Mouse (Mus musculus) CH12.LX (cell line): Measurements from ENCODE around the gene G430095P16Rik.

Experiments used
- CTCF ChIP-seq, 2 experiments: IDR thresholded peaks in 1 of 2; conservative IDR thresholded peaks in 1 of 2; 2 replicates each; pipeline ENCODE4 v1.5.1; 2011 to 2012; ENCODE audit warnings: low read depth in 2 of 2, low read length in 2 of 2, improper control_type of control experiment in 1 of 2, inconsistent platforms in 1 of 2, mild to moderate bottlenecking in 1 of 2, moderate library complexity in 1 of 2
- EP300 ChIP-seq: IDR thresholded peaks from 2 replicates; pipeline ENCODE4 v1.6.1; 2011; ENCODE audit warnings: low read length, improper control_type of control experiment
- ETS1 ChIP-seq: conservative IDR thresholded peaks from 2 replicates; pipeline ENCODE4 v1.6.1; 2012; ENCODE audit warnings: low read depth, mild to moderate bottlenecking, inconsistent platforms, low read length, improper control_type of control experiment, moderate library complexity
- MAFK ChIP-seq: IDR thresholded peaks from 2 replicates; pipeline ENCODE4 v1.6.1; 2011; ENCODE audit warnings: low read length, improper control_type of control experiment; ENCODE audit not compliant: insufficient replicate concordance
- POLR2A ChIP-seq: IDR thresholded peaks from 2 replicates; pipeline ENCODE4 v1.6.1; 2011; ENCODE audit warnings: low read depth, mild to moderate bottlenecking, improper control_type of control experiment, low read length
- UBTF ChIP-seq: IDR thresholded peaks from 2 replicates; pipeline ENCODE4 v1.6.1; 2012; ENCODE audit warnings: low read depth, mild to moderate bottlenecking, inconsistent platforms, low read length, improper control_type of control experiment, moderate library complexity
- USF1 ChIP-seq: IDR thresholded peaks from 2 replicates; pipeline ENCODE4 v1.6.1; 2014; ENCODE audit warnings: low read depth, mild to moderate bottlenecking, inconsistent platforms, low read length, improper control_type of control experiment
- USF2 ChIP-seq: conservative IDR thresholded peaks from 2 replicates; pipeline ENCODE4 v1.6.1; 2011; ENCODE audit warnings: low read depth, low read length, improper control_type of control experiment
- ZC3H11A ChIP-seq: IDR thresholded peaks from 2 replicates; pipeline ENCODE4 v1.6.1; 2012; ENCODE audit warnings: low read depth, mild to moderate bottlenecking, inconsistent platforms, low read length, improper control_type of control experiment
- ZNF384 ChIP-seq: IDR thresholded peaks from 2 replicates; pipeline ENCODE4 v1.6.1; 2012; ENCODE audit warnings: low read depth, low read length, improper control_type of control experiment, inconsistent platforms

DNA sequence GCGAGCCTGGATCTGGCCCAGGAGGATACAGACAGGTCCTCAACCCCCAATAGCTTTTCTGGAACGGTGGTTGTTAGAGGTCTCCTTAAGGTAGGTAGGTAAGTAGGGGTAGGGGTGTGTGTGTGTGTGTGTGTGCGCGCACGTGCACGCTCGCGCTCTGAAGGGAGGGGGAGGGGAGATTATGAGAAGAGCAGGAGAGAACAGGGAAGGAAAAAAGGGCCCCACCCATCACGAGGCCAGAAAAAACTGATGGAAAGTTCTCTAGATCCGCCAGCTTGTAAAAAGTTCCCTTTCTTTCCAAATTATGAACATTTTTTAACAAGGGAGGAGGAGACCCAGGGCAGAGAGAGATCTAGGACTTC is 20.2 kb downstream of the G430095P16Rik start:
- TF ChIP-seq USF1 (no peak), ETS1 (no peak), MAFK (no peak), USF2 (no peak), ZNF384 (no peak), EP300 (no peak), CTCF (conservative IDR thresholded peaks at IDR 0.05 in 1 of 2, IDR thresholded peaks at IDR 0.05 in 1 of 2; ENCODE audit: low read depth in 2 of 2, low read length in 2 of 2) (no peak), ZC3H11A (no peak), POLR2A (no peak), UBTF (no peak)
